Mouse (Mus musculus): ENCODE measurements around the gene Olfr412. TPM values are rescaled to one million over a fixed set of nuclear protein-coding genes. Genes with fewer than 3 reads are reported as not detected.
A peak's percentile ranks its signal among the peaks of the same experiment; 100 is the strongest.

The Olfr412 gene
- polyA plus RNA-seq (2012; rRNA removed), result not detected in 2 replicates

- WGBS, result 60% methylated on average over 1 of the region's 1 CpGs
- no peak for DNase-seq (ENCODE audit: low read depth, low spot score)
Observed at GRCm38 (mm10) chr11:74361769-74362168, at the start of gene Olfr412. TSS of gene Olfr412 (plus strand) at chr11:74362069.

GRCm38 (mm10) chr11:74326044-74326443, 35.8 kb upstream of the Olfr412 start:
- 69% methylated on average over 2 of the region's 2 CpGs for WGBS
- DNase-seq (ENCODE audit: low read depth, low spot score), result no peak

GRCm38 (mm10) chr11:74328781-74329180, 33.1 kb upstream of the Olfr412 start:
- no peak for DNase-seq (ENCODE audit: low read depth, low spot score)

GRCm38 (mm10) chr11:74337931-74338330, 23.9 kb upstream of the Olfr412 start, which contains the start of gene Olfr410:
TSS of gene Olfr410 (minus strand) at chr11:74338031.
- 73% methylated on average over 6 of the region's 6 CpGs for WGBS
- no peak for DNase-seq (ENCODE audit: low read depth, low spot score)

- no peak for DNase-seq (ENCODE audit: low read depth, low spot score)
- WGBS, result 83% methylated on average over 3 of the region's 3 CpGs
Observed at GRCm38 (mm10) chr11:74352550-74352949, 9.3 kb upstream of the Olfr412 start, which contains the start of gene Olfr411. TSS of gene Olfr411 (minus strand) at chr11:74352650.

GRCm38 (mm10) chr11:74371393-74372100, 9.7 kb downstream of the Olfr412 start:
- WGBS, result 14% methylated on average over 22 of the region's 22 CpGs
- peak; percentile 42 for DNase-seq (ENCODE audit: low read depth, low spot score)

- no peak for DNase-seq (ENCODE audit: low read depth, low spot score)
- 63% methylated on average over 3 of the region's 3 CpGs for WGBS
Observed at GRCm38 (mm10) chr11:74376847-74377246, 15.0 kb downstream of the Olfr412 start.

GRCm38 (mm10) chr11:74379166-74379873, 17.5 kb downstream of the Olfr412 start:
- DNase-seq (ENCODE audit: low read depth, low spot score), result no peak
- WGBS, result 22% methylated on average over 4 of the region's 4 CpGs

- 61% methylated on average over 9 of the region's 9 CpGs for WGBS
- no peak for DNase-seq (ENCODE audit: low read depth, low spot score)
Observed at GRCm38 (mm10) chr11:74385674-74386073, 23.8 kb downstream of the Olfr412 start.

- no peak for DNase-seq (ENCODE audit: low read depth, low spot score)
- WGBS, result 72% methylated on average over 5 of the region's 5 CpGs
Observed at GRCm38 (mm10) chr11:74387203-74387602, 25.3 kb downstream of the Olfr412 start.

GRCm38 (mm10) chr11:74391899-74392298, 30.0 kb downstream of the Olfr412 start:
- 78% methylated on average over 11 of the region's 11 CpGs for WGBS

GRCm38 (mm10) chr11:74392903-74393302, 31.0 kb downstream of the Olfr412 start:
- no peak for DNase-seq (ENCODE audit: low read depth, low spot score)
- 85% methylated on average over 6 of the region's 6 CpGs for WGBS

More at GRCm38 (mm10) chr11:74391899-74392298, 30.0 kb downstream of the Olfr412 start:
- no peak for DNase-seq (ENCODE audit: low read depth, low spot score)

GRCm38 (mm10) chr11:74393489-74393888, 31.6 kb downstream of the Olfr412 start:
- DNase-seq (ENCODE audit: low read depth, low spot score), result no peak
- 52% methylated on average over 5 of the region's 5 CpGs for WGBS

- no peak for DNase-seq (ENCODE audit: low read depth, low spot score)
- WGBS, result 79% methylated on average over 18 of the region's 18 CpGs
Observed at GRCm38 (mm10) chr11:74395583-74395982, 33.7 kb downstream of the Olfr412 start.

- no peak for DNase-seq (ENCODE audit: low read depth, low spot score)
- 69% methylated on average over 2 of the region's 2 CpGs for WGBS
Observed at GRCm38 (mm10) chr11:74402126-74402525, 40.3 kb downstream of the Olfr412 start.

- no peak for DNase-seq (ENCODE audit: low read depth, low spot score)
- WGBS, result 43% methylated on average over 2 of the region's 2 CpGs
Observed at GRCm38 (mm10) chr11:74404216-74404615, 42.3 kb downstream of the Olfr412 start.

GRCm38 (mm10) chr11:74405201-74405600, 43.3 kb downstream of the Olfr412 start:
- DNase-seq (ENCODE audit: low read depth, low spot score), result no peak
- WGBS, result 21% methylated on average over 7 of the region's 7 CpGs

- DNase-seq (ENCODE audit: low read depth, low spot score), result no peak
- WGBS, result 52% methylated on average over 4 of the region's 4 CpGs
Observed at GRCm38 (mm10) chr11:74408587-74409446, 46.9 kb downstream of the Olfr412 start.

GRCm38 (mm10) chr11:74409447-74409754, 47.5 kb downstream of the Olfr412 start:
- no peak for DNase-seq (ENCODE audit: low read depth, low spot score)
- 57% methylated on average over 5 of the region's 5 CpGs for WGBS

GRCm38 (mm10) chr11:74409757-74410174, 47.9 kb downstream of the Olfr412 start:
- WGBS, result 26% methylated on average over 4 of the region's 4 CpGs
- no peak for DNase-seq (ENCODE audit: low read depth, low spot score)
